Mouse (Mus musculus) testis, adult 2 months (tissue): Measurements from ENCODE around the gene Ntng2.

Experiments
- CTCF ChIP-seq: fragments of 200-500 bp; IDR thresholded peaks from 2 replicates; pipeline ENCODE4 v1.5.1; 2012; ENCODE audit warnings: low read depth, mild to moderate bottlenecking, inconsistent platforms, low read length, moderate library complexity; ENCODE audit not compliant: control insufficient read depth, insufficient read depth, insufficient replicate concordance
- POLR2A ChIP-seq: fragments of 200-500 bp; IDR thresholded peaks from 2 replicates; pipeline ENCODE4 v1.6.1; 2012; ENCODE audit warnings: low read depth, mild to moderate bottlenecking, inconsistent platforms, low read length, moderate library complexity; ENCODE audit not compliant: control insufficient read depth

DNA sequence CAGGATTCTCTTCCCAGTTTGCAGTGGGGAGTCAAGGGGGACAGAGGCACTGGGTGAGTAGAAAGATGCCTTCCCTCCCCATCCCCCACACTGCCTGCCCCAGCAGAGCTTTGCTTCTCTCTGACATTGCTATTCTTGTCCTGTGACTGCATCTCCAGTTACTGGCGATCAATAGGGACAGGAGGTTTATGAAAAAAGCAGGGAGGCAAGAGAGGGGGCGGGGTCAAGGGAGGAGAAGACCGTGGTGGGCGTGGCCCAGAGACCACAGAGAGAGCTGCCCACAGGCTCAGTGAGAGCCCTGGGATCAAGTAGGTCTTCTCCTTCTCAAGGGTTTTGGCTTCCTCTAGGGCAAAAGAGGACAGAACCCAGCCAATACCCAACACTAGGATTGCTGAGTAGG, 30.5 kb downstream of the Ntng2 start:
- no peak for TF ChIP-seq POLR2A
- no peak for TF ChIP-seq CTCF
